Mouse (Mus musculus): ENCODE measurements around the gene Olfr54. TPM values are rescaled to one million over a fixed set of nuclear protein-coding genes. Genes with fewer than 3 reads are reported as not detected.
"Not testable (repeated sequence)": the region's sequence is repeated elsewhere in the genome, so short reads cannot be mapped to it uniquely, and the experiment has no call there.

The Olfr54 gene
- polyA plus RNA-seq (2015; fragmentation: Nextera tagmentation; extraction: Ambion mirVana), result not detected in 2 replicates

DNA sequence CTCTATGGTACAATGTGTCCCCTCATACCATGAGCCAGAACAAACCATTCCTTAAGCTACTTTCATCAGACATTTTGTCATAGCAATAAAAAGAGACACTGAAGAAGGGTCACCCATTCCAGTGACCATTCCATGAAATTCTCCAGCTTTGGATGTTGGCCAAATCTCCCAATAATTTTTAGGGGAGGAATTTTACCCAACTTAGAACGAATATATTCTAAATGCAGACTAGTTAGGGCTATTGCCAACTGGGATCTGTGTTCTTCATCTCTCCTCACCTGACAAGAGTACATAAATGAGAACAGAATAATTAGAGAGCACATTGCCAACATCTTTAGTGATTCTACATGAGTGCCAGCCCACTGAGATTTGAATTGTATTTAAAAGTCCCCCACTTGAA is at the start of gene Olfr54:
Gene Olfr54 (plus strand): TSS at position 301 of the 400 bp plus-strand sequence.
- H3K36me3 ChIP-seq, result no peaks in the 10 kb centered on the region
- ATAC-seq (ENCODE audit: low read depth) (no peak), DNase-seq (no peak)
- no peaks in the 10 kb centered on the region for H3K27me3 ChIP-seq
- H3K4me2 ChIP-seq, result no peak within 1 kb of the TSS
- H3K27ac ChIP-seq, result no peak within 1 kb of the TSS
- 39% methylated on average over 1 of the region's 1 CpGs for WGBS (ENCODE audit: insufficient replicate concordance)
- H3K4me1 ChIP-seq (replicated peaks), result no peaks in the 10 kb centered on the region
- H3K9me3 ChIP-seq (replicated peaks), result no peaks in the 10 kb centered on the region
- H3K4me3 ChIP-seq (replicated peaks), result no peak within 1 kb of the TSS
- H3K9ac ChIP-seq, result no peak within 1 kb of the TSS

DNA sequence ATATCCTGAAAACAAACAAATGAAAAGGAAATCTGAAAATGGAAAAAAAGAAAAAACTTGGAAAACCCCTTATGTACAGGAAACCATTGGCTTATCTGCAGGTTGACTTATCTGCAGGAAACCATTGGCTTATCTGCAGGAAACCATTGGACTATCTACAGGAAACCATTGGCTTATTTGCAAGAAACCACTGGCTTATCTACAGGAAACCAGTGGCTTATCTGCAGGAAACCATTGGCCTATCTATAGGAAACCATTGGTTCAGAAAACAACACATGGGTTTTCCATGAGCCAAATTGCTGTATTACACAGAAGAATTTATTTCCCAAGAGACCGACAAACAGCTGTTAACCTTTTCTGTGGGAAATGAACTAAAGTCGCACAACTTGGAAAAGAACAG is 49.1 kb upstream of the Olfr54 start:
- Histone ChIP-seq H3K9ac (no peak overlapping the region), H3K27me3 (no peaks in the 10 kb centered on the region), H3K4me1 (replicated peaks) (no peaks in the 10 kb centered on the region), H3K4me3 (replicated peaks) (no peak overlapping the region), H3K9me3 (replicated peaks) (0 out of 2 replicates have a peak, but pooled peaks cover 2% of the 10 kb centered on the region), H3K36me3 (no peaks in the 10 kb centered on the region), H3K27ac (no peak overlapping the region), H3K4me2 (no peak overlapping the region)
- no peak for DNase-seq
- 33% methylated on average over 2 of the region's 2 CpGs for WGBS (ENCODE audit: insufficient replicate concordance)
- ATAC-seq (ENCODE audit: low read depth), result no peak

DNA sequence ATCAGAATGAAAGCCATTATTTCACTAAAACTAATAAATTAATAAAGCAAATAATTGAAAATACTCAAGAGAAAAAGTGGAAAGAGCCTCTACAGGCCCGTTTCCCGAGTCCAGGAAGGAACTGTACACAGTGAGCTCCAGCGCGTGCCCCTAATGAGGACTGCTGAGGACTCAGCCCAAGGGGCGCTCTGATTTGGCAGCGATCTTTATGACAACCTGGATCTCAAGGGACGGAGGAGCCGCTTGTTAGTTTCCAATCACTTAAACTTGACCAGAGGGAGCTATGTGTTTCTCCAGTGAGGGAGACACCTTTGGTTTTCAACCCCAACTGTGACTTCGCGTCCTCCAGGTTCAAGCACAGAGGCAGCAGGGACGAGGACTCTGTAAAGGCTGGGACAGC is 47.8 kb upstream of the Olfr54 start, which contains the start of gene Olfr1378:
Gene Olfr1378 (plus strand): TSS at position 301 of the 400 bp plus-strand sequence.
- no peak within 1 kb of the TSS for H3K4me3 ChIP-seq (replicated peaks)
- H3K4me2 ChIP-seq, result no peak within 1 kb of the TSS
- no peak for DNase-seq
- H3K9ac ChIP-seq, result no peak within 1 kb of the TSS
- no peaks in the 10 kb centered on the region for H3K27me3 ChIP-seq
- no peak for ATAC-seq (ENCODE audit: low read depth)
- H3K9me3 ChIP-seq (replicated peaks), result 0 out of 2 replicates have a peak, but pooled peaks cover 2% of the 10 kb centered on the region
- no peaks in the 10 kb centered on the region for H3K36me3 ChIP-seq
- H3K27ac ChIP-seq, result no peak within 1 kb of the TSS
- WGBS (ENCODE audit: insufficient replicate concordance), result 74% methylated on average over 11 of the region's 11 CpGs
- no peaks in the 10 kb centered on the region for H3K4me1 ChIP-seq (replicated peaks)

DNA sequence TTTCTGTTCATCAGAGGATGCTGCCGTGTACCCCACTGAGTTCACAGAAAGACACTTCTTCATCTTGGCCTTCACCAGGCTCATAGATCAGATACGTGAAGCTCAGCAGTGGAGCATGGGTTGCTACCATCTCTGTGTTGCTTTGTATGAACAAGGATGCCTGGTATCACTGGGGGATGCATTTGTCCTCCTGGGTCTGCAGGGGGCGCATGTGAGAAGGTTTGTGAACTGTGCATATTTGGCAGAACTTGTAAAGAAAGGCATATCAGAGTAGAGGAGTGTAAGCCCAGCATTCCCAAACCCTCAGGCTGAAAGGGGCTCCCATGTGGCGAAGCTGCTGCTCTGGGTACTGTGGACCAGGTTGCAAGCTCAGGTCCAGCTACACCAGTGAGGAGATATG is 36.8 kb upstream of the Olfr54 start:
- H3K4me1 ChIP-seq (replicated peaks), result no peaks in the 10 kb centered on the region
- H3K27me3 ChIP-seq, result no peaks in the 10 kb centered on the region
- DNase-seq, result no peak
- no peaks in the 10 kb centered on the region for H3K9me3 ChIP-seq (replicated peaks)
- H3K9ac ChIP-seq, result no peak overlapping the region
- no peak overlapping the region for H3K4me3 ChIP-seq (replicated peaks)
- H3K36me3 ChIP-seq, result no peaks in the 10 kb centered on the region
- no peak for ATAC-seq (ENCODE audit: low read depth)
- no peak overlapping the region for H3K4me2 ChIP-seq
- no peak overlapping the region for H3K27ac ChIP-seq
- 57% methylated on average over 4 of the region's 4 CpGs for WGBS (ENCODE audit: insufficient replicate concordance)

DNA sequence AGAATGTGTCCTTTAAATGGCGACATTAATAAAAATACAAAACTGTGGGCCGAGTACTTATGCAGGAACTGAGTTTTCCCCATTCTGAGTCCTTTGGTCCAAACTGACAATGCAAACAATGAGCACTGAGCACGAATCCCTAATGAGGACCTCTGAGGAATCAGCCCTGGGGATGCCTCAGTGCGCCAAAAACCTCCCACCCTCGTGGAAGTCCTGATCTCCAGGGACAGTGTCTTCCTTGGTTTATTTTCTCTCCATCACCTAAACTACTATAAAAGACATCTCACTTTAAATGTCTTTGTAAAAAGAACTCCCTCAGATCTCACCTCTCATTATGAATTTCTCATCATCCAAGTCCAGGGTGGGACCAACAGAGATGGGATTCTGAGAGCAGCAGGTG is 32.4 kb upstream of the Olfr54 start, which contains the start of gene Olfr1377:
Gene Olfr1377 (plus strand): TSS at position 301 of the 400 bp plus-strand sequence.
- Histone ChIP-seq H3K4me1 (replicated peaks) (no peaks in the 10 kb centered on the region), H3K9ac (no peak within 1 kb of the TSS), H3K9me3 (replicated peaks) (no peaks in the 10 kb centered on the region), H3K36me3 (no peaks in the 10 kb centered on the region), H3K4me3 (replicated peaks) (no peak within 1 kb of the TSS), H3K27ac (no peak within 1 kb of the TSS), H3K27me3 (no peaks in the 10 kb centered on the region), H3K4me2 (no peak within 1 kb of the TSS)
- ATAC-seq (ENCODE audit: low read depth) (no peak), DNase-seq (no peak)
- 57% methylated on average over 5 of the region's 5 CpGs for WGBS (ENCODE audit: insufficient replicate concordance)

DNA sequence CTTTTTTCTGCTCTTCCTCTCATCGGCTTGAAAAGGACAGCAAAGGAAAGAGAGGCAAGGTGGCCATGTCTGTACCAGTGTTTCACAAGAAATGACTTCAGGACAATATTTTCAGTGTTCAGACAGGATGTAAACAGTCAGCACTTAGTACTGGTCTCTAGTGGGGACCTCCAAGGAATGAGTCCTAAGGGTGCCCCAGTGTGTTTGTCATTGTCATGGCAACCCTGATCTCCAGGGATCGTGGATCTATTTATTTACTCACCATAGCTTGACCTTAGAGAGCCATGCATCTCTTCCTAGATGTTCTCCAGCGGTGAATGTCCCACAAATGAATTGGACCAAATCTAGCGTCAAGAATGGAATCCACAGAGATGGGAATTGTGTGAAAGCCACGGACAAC is 10.7 kb upstream of the Olfr54 start, which contains the start of gene Olfr51:
Gene Olfr51 (plus strand): TSS at position 301 of the 400 bp plus-strand sequence.
- ATAC-seq (ENCODE audit: low read depth), result no peak
- Histone ChIP-seq H3K27ac (no peak within 1 kb of the TSS), H3K27me3 (no peaks in the 10 kb centered on the region), H3K4me3 (replicated peaks) (no peak within 1 kb of the TSS), H3K9me3 (replicated peaks) (no peaks in the 10 kb centered on the region), H3K9ac (no peak within 1 kb of the TSS), H3K36me3 (no peaks in the 10 kb centered on the region), H3K4me2 (no peak within 1 kb of the TSS), H3K4me1 (replicated peaks) (no peaks in the 10 kb centered on the region)
- WGBS (ENCODE audit: insufficient replicate concordance), result 51% methylated on average over 5 of the region's 5 CpGs
- no peak for DNase-seq

DNA sequence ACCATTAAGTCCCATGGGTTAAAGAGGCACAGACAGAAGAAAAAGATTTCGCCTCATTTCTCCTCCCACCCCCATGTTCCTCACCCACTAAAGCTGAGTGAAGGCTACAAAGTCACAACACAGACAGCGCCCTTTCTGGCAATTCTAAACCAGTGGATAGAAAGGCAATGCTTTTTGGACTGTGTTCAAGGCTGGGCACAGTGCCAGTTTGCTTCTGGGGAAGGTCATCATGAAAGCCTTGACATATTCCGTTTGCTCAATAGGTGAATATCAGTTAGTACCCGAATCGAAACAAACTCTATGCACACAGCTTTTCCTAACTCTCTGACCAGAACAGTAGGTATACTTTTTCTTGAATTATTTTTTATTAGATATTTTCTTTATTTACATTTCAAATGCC is 2.2 kb upstream of the Olfr54 start:
- Histone ChIP-seq H3K9ac (no peak overlapping the region), H3K4me3 (replicated peaks) (no peak overlapping the region), H3K9me3 (replicated peaks) (no peaks in the 10 kb centered on the region), H3K4me1 (replicated peaks) (no peaks in the 10 kb centered on the region), H3K36me3 (no peaks in the 10 kb centered on the region), H3K4me2 (no peak overlapping the region), H3K27me3 (no peaks in the 10 kb centered on the region), H3K27ac (no peak overlapping the region)
- ATAC-seq (ENCODE audit: low read depth) (no peak), DNase-seq (no peak)
- 59% methylated on average over 5 of the region's 5 CpGs for WGBS (ENCODE audit: insufficient replicate concordance)

DNA sequence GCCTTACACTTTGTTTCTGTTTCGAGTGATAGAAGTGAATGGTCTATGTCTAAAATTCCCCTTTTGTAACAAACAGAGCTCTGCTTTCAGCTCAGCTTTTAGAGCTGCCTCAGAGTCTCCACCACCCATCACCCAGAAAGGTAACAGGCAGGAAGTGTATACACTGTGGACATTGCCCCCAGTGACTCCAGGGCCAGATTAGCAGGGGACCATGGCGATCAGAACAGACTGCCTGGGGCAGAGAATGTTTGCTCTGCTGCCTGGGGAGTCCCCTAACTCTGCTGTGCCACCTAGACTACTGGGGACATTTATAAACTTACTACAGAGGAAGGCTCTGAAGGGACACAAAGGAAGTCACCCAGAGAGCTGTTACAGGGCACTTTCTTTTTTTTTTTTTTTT is 2.3 kb downstream of the Olfr54 start:
- ATAC-seq (ENCODE audit: low read depth), result peak; percentile 81

DNA sequence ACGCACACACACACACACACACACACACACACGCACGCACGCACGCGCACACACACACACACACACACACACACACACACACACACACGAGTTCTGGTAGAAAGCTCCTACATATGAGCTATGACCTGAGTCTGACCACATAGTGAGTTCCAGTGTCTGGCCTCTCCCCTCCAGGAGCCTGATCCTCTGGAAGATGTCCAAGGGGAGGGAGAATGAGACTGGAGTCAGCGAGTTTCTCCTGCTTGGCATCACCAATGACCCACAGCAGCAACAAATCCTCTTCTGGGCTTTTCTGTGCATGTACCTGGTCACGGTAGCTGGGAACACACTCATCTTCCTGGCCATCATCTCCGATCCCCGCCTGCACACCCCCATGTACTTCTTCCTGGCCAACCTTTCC is 12.8 kb downstream of the Olfr54 start:
- not testable (repeated sequence) for DNase-seq, H3K4me2 ChIP-seq
- WGBS (ENCODE audit: insufficient replicate concordance), result 72% methylated on average over 10 of the region's 11 CpGs

More for the DNA sequence above, 2.3 kb downstream of the Olfr54 start:
- H3K27ac ChIP-seq, result no peak overlapping the region; the same call in 1 of the 2 replicates
- H3K4me3 ChIP-seq (replicated peaks), result no peak overlapping the region
- H3K9me3 ChIP-seq (replicated peaks), result no peaks in the 10 kb centered on the region
- no peak for DNase-seq
- H3K27me3 ChIP-seq, result no peaks in the 10 kb centered on the region
- no peak overlapping the region for H3K4me2 ChIP-seq
- no peaks in the 10 kb centered on the region for H3K36me3 ChIP-seq
- no peaks in the 10 kb centered on the region for H3K4me1 ChIP-seq (replicated peaks)
- WGBS (ENCODE audit: insufficient replicate concordance), result 34% methylated on average over 2 of the region's 2 CpGs
- no peak overlapping the region for H3K9ac ChIP-seq

DNA sequence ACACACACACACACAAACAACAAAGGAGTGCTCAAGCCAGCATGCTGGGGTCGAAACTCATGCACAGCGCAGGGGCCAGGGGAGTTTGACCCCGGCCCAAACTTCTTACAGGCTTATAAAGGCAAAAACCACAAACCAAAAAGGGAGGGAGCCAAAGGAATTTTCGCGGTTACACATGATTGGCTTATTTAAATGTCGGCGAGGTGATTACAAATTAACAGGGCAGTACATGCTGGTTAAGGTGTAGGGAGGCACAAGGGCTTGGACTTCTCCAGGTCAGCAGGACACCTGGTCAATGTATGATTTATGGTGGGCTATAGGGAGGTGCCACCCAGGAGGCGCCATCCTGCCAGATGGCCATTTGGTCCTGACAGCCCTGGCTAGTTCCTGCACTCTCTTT is 15.3 kb downstream of the Olfr54 start:
- not testable (repeated sequence) for H3K9ac ChIP-seq; ATAC-seq (ENCODE audit: low read depth); H3K27ac ChIP-seq; H3K36me3 ChIP-seq; H3K9me3 ChIP-seq (replicated peaks); DNase-seq; H3K27me3 ChIP-seq; H3K4me2 ChIP-seq; H3K4me3 ChIP-seq (replicated peaks); H3K4me1 ChIP-seq (replicated peaks)
- whole genome bisulfite sequencing (ENCODE audit: insufficient replicate concordance), result 56% methylated on average over 8 of the region's 8 CpGs

More for the DNA sequence above, 12.8 kb downstream of the Olfr54 start:
- ATAC-seq (ENCODE audit: low read depth); H3K36me3 ChIP-seq; H3K9ac ChIP-seq; H3K4me1 ChIP-seq (replicated peaks); H3K9me3 ChIP-seq (replicated peaks); H3K4me3 ChIP-seq (replicated peaks); H3K27me3 ChIP-seq; H3K27ac ChIP-seq: not testable (repeated sequence)

DNA sequence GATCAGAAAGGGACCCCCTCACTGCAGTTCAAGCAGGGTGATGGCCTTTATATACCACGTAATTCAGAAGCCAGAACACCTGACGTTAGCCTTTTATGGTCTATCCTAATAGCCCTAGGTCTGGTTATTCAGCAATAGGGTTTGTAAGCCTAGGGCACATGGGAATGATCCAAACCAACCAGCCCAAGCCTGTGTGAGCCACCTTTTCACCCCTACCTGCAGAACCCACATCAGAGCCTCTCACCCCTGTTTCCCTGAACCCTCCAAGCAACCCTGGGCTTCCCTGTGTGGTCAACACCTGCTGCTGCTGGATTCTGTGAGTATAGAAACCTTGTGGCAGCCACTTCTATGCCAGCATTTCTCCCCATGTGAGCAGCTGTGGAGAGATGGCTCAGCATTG is 16.2 kb downstream of the Olfr54 start:
- no peak overlapping the region for H3K4me3 ChIP-seq (replicated peaks)
- no peak overlapping the region for H3K9ac ChIP-seq
- DNase-seq (no peak), ATAC-seq (ENCODE audit: low read depth) (no peak)
- H3K4me1 ChIP-seq (replicated peaks), result no peaks in the 10 kb centered on the region
- no peak overlapping the region for H3K27ac ChIP-seq
- H3K36me3 ChIP-seq, result no peaks in the 10 kb centered on the region
- no peaks in the 10 kb centered on the region for H3K27me3 ChIP-seq
- H3K4me2 ChIP-seq, result no peak overlapping the region
- no peaks in the 10 kb centered on the region for H3K9me3 ChIP-seq (replicated peaks)
- WGBS (ENCODE audit: insufficient replicate concordance), result 52% methylated on average over 2 of the region's 2 CpGs

DNA sequence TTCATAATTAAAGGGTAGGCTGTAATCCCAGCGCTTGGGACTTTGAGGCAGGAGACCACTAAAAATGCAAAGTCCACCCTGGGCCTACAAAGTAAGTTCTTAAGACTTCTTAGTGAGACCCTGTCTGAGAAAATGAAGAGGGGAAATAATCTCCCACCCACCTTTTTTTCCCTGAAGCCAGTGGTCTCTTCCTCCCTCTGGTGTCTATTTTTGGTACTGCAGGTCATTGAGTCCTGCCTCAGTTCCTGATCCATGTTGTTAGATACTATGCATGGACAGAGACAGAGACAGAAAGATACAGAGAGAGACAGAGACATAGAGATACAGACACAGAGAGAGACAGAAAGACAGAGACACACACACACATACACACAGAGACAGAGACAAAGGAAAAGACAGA is 18.8 kb downstream of the Olfr54 start:
- 9% methylated on average over 1 of the region's 1 CpGs for WGBS (ENCODE audit: insufficient replicate concordance)

More for the DNA sequence above, 18.8 kb downstream of the Olfr54 start:
- Histone ChIP-seq H3K4me3 (replicated peaks) (no peak overlapping the region), H3K27ac (no peak overlapping the region), H3K27me3 (no peaks in the 10 kb centered on the region), H3K4me2 (no peak overlapping the region), H3K9ac (no peak overlapping the region), H3K36me3 (no peaks in the 10 kb centered on the region), H3K9me3 (replicated peaks) (0 out of 2 replicates have a peak, but pooled peaks cover 3% of the 10 kb centered on the region), H3K4me1 (replicated peaks) (no peaks in the 10 kb centered on the region)
- no peak for ATAC-seq (ENCODE audit: low read depth)
- DNase-seq, result no peak

All from liver, embryonic 13.5 days (tissue).